Mouse (Mus musculus) layer of hippocampus, postnatal 25 days (tissue): ENCODE results near the gene Otogl. TPM values are rescaled to one million over a fixed set of nuclear protein-coding genes. Genes with fewer than 3 reads are reported as not detected.

Experiments used
- DNase-seq, 2 experiments: peaks; one replicate each; pipeline ENCODE4 v3.0.0; 2022; ENCODE audit warnings: mixed read lengths in 2 of 2, low spot score in 1 of 2; ENCODE audit errors: extremely low spot score in 1 of 2
- total RNA-seq, 2 experiments: library from RNA; stranded (reverse); gene quantifications; 2 replicates each; pipeline ENCODE4 v1.2.3; 2021

Otogl gene
- total RNA-seq, result under 1 TPM; 0.34 to 0.56 TPM

DNA sequence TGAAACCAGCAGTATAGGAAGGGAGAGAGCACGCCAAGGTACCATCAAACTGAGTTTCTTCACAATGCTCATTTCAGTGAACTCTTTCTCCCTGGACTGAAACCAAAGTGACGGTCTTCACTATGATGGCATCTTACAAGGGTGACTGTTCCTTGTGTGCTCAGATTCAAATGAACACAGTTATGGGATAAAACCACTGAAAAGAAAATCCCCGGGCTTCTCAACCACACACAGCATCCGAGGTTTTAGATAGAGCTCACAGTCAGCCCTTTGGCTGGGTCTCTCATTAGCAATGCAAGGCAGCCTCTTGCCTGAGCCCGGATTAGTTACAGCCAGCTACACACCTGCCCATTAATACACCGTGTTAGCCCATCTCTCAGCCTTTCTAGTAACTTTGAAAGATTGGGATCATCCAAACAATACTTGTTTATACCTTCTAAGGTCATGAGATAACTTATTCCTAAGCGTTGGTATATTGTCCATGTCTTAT lies at the start of gene Otogl:
Otogl (minus strand) TSS at position 51 of the 490 bp plus-strand sequence.
- DNase-seq, result no peak

DNA sequence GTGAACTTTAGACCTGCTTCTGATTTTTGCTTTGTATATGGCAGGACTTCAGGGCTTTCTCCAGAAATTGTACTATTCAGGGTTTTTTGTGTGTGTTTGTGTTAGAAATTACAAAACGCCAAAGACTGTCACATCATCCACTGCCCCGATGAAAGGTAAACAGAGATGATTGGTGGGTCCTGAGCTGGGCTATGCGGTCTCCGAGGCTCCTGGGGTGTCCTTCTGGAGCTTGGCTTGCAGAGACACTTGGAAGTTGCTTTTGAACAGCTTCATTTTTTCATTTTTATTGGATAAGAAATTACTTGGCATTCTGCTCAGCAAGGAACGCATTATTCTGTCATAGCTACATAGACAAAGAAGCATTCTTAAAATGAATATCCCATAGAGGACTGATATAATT lies 44.7 kb upstream of the Otogl start:
- DNase-seq, result no peak

DNA sequence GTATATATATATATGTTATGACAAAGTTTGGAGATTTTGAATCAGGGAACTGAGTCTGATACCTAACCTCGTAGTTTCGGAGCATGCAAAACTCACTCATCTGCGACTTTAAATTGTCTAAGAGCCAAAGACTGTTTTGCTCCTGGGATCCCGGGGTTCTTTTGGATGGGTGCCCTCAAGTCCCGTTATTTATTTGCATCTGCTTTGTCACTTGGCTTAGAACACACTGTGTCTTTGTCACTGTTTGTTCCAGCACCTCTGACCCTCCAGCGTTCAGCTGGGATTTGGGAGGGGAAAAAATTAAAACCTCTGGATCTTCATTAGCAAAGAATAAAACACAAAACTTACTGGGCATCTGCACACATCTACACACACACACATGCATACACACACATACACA lies 42.5 kb upstream of the Otogl start:
- no peak for DNase-seq

DNA sequence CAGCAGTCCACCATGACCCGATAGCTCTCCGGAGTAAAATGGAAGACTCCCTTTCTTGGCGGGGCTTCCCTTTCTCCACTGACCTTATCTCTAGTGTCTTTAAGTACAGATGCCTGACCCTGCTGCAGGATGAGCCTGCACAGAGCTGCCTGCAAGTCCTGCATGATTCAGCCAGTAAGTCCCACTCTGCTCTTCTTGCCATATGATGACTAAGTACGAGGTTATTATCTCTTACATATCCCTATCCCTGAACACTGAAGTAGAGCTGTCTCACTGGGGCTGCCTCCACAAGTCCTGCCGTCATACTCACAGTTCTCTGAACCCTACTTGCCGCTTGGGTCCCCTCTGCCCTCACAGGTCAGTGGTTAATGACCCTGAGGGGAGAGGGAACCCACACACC lies 39.7 kb upstream of the Otogl start:
- no peak for DNase-seq

DNA sequence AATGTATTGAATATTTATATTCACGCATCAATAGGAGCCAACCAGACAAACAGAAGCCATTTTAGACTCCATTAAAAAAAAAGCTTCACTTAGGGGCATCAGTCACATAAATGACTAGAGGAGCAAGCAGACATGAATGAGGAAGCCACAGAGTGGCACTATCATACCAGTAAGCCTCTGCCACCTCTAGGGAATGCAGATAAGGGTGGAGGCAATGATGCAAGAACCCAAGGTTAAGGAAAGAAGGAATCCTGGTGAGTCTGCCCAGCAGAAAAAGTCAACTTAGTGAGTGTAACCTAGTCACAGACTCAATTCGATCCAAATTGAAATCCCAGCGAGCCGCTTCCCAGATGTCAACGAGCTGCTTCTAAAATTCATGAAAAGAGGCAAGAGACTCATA lies 38.0 kb upstream of the Otogl start:
- no peak for DNase-seq

DNA sequence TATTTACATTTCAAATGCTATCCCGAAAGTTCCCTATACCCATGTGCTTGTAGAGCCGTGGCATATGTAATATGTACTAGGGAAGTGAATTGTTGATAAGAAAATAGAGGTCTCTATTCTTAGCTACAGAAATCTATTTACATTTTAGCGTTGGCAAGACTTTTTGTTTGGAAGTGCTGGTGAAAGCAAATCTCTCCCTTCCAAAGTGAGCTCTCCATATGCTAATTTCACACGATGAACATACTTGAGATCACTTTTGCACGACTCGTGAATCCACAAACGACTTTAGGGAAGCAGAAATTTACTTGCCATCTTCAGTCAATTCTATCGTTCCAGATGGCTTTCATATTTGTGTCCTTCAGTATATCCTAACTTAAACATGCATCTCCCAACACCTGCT lies 36.7 kb upstream of the Otogl start:
- DNase-seq, result no peak

DNA sequence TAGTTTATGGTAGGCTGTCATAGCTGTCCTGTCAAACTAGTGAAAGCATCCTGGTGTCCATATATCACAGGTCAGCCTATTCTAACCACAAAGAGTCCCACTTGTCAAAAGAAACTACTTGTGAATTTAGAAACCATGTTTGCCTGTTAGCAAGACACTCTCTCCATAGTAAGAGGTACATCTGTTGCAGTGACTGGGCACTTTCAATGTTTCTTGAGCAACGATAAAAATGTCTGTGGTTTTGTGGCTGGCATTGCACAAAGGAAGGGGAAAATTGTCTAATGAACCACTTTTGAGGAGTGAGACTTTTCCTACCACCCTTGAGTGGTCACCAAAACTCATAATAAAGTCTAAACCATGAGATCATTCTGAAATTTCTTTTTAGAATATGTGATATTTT lies 36.1 kb upstream of the Otogl start:
- no peak for DNase-seq

DNA sequence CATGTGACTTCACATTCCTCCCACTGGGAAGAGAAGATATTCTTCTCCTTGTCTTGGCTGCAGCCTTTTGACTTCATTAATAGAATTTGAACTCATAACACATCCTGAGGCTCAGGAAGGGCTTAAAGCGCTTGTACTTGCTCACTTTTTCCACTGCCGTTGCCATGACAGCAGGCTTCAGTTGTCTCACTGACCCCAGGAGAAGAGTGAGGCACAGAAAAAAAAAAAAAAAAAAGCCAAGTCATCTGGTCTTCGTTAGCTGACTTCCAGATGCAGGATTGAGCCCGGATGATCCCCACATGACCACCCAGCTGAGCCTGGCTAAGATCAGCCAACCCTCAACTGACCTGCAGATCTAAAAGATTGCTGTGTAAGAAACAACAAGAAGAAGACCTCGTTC lies 34.4 kb upstream of the Otogl start:
- no peak for DNase-seq

DNA sequence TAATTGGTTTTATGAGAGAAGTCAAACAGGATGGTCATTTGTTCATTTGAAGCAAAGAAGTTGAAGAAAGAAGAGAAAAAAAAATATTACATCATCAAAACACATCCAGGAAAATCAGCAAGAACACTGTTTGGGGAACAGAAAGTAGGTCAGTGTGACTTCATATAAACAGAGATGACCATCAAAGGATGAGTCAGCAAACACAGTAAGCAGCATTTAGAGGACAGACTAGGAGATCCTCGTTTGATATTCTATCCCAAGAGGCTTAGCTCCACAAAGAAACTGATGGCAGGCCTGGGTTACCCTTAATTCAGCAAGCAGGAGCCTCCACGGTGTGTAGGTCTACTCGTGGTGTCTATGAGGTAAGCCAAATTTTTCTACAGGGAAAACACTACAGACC lies 31.9 kb upstream of the Otogl start:
- no peak for DNase-seq

DNA sequence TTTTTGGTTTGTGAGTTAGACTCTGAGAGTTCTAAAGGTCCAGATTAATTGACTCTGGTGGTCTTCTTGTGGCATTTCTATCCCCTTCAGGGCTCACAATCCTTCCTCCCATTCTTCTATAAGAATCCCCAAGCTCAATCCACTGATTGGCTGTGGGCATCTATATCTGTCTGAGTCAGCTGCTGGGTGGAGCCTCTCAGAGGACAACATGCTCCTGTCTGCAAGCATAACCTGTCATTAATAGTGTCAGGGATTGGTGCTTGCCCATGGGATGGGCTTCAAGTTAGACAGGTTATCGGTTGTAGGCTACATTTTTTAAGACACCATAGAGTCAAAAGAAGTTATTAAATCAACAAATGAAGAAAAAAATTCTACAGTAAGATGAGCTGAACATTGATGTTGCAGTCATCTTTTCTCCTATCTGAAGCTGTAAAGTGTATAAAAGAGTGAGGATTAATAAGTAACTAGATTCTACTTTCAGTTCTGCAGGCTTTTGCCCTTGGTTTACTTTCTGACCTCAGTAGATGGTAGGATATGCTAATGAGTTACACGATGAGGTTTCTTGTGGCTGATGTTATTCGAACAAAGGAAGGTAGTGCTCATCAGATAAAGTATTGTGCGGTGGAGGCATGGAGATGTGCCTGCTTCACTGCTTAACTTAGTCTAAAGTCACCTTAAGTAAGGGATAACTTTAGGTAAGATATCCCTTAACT lies 29.4 kb upstream of the Otogl start:
- no peak for DNase-seq

DNA sequence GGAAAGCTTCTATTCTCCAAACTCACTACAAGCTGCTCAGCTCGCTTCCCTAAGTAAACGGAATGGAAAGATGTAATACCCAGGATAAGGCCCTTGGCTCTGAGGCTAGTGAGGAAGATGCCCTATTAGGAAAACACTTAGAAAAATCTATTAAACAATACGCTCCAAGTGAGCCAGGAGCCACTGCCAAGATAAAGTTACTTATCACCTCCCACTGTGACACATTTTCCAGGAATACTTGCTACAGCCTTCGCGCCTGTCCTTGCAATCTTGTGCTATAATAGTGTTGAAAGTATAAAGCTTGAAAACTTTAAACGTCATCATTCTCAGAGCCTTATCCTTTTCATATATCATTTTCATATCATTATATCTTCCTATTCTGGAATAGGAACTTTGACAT lies 28.4 kb upstream of the Otogl start:
- no peak for DNase-seq

DNA sequence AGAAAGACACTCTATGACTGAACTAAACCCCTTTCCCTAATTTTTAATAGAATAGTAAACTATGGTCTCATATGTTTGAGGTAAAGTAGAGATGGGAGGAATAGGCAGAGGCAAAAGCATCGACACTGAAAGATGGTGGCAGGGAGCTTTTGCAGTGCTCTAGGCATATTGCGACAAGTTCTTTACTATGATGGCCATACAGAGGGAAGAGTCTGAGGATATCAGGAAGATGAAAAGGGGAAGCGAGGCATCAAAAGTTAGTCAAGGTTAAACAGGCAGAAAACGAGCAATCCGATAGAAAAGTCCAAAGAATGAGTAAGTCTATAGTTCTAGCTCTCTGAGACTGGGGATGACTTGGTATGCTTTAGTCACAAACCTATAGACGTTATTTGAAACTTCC lies 27.9 kb upstream of the Otogl start:
- no peak for DNase-seq

DNA sequence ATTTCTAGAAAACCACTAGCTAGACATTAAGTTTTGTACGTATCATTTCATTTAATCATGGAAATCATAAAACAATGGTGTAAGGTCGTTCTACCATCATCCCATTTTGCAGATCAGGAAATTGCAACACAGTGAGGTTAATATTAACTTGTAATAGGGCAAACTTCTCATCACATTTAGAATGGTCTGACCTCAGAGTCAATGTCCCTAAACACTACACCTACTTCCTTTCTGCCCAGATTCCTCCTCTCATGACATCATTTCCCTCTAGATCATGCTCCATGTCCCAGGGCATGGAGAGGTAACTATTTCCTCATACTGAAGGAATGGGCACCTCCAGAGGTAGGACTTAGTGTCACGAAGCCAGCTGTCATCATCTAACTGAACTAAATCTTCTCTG lies 22.1 kb upstream of the Otogl start:
- no peak for DNase-seq

DNA sequence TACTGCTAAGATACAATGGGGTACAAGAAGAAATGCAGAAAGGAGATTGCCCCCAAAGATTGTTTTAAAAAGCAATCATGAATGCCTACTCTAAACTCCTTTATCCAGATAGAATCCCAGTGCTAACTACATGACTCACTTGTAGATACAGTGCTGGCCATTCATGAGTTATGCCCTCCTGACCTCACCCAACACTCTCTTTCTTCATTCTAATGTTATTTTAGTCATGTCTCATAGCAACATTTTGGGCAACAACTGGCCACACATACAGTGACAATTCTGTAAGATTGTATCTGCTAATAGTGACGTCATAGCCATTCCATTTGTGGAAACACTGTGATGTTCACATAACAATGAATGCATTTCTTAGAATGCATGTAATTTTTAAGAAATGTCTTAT lies 21.6 kb upstream of the Otogl start:
- DNase-seq, result no peak

DNA sequence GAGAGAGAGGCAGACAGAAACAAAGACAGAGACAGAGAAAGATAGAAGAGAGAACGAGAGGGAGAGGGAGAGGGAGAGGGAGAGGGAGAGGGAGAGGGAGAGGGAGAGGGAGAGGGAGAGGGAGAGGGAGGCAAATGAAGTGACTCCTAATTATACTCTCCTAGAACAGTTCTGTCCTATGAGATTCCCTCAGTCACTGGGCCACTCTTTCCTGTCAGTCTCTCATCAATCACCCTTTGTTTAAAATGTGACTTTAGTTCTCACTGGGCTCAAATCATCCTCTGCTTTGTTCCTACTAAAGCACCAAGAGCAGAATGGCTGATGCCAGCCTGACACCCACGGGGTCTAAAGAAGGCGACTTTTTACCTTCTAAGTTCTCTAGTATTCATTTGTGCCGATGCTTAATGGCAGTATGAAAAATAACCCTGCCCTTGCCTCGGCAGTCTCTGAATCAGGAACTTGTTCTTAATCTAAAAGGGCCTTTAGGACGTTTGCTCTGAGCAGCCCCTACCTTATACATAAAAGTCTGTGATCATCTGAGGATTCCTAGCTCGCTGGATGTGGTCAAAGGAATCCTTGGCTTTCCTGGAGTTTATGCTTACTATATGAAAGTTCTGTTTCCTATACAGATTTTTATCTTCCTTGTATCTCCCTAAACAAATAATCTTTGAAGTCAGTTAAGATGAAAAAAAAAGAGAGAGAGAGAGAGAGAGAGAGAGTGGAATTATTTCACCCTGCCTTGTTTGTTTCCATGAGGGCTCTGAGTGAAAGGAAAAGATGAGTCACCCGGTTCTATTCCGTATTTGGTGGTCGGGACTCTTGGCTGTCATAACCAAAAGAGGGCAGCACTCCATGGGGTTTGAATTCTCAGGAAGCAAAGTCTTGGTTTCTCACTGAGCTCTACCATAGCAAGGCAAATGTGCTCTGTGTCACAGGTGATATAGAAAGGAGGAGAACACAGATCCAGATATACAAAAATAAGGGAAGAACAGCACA lies 20.2 kb upstream of the Otogl start:
- peak in 1 of 2 experiments; percentile 25 for DNase-seq

DNA sequence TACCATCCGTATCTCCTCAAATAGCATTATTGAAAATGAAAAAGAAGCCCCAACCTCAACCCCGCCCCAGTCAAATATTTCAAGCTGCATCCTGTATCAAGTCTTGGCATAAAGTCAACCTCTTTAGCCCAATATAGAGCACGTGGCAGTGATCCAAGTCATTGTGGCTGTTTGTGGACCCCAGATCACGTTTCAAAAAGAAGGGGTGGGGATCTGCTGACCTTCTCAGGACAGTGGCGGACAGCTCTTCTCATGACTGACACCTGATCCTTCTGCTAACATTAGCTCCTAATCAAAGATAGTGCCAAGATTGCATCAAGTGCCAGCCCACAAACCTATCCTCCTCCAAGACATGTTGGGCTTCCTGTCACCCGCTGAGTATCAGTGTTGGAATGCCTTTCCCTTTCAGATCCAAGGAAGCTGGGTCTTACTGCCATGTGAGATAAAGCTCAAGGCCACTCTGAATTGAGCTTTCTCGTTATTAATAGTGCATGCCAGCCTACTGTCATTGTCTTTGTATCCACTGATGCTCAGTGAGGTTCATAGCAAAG lies 18.6 kb upstream of the Otogl start:
- no peak for DNase-seq

DNA sequence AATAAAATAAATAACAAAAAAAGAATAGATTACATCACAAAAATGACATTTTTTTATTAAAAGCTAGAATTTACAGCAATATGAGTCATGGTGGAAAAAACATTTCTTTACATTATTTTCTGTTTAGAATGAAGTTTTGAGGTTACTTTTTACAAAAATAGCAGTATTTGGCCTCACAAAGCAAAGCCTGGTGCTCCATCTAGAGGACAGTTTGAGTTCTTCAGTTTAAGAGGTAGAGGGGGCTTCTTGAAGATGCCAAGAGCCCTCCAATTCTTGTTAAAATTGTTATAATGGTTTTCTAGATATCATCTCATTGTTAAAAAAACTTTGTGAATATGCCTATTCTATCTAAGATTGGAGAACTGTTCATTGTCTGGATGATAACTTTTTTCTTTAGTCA lies 13.4 kb upstream of the Otogl start:
- no peak for DNase-seq

DNA sequence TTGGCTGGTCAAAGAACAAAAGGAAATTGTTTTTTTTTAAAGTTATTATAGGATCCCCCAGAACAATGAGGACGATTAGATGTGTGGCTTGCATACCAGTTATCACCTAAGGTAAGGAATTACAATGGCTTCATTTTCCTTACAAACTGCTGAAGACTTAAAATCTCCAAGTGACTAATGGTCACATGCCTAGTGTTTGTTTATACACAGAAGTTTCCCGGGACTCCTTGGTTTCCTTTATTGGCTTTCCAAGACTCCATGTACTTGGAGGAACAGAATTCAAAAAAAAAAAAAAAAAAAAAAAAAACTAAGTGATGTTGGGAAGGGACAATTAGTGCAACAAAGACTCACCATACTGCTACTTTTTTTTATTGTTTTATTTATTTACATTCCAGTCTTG lies 11.9 kb upstream of the Otogl start:
- DNase-seq, result no peak

DNA sequence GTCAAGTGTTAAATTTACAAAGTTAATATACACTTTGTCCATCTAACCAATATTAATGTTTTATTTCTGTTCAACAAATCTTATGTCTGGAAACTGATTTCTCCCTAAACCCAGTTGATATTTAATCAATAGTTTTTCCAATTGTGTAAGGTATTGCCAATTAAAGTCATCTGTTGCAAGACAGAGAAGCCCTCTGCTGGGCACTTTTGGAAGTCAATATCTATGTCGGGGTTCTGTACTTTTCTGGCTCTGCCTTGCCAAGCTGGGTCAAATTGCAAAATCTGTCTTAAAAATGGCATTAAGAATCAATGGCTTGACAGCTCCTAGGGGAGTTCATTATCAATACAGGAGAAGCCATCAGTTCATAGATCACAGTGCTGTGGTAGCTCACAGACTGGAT lies 10.8 kb upstream of the Otogl start:
- DNase-seq, result peak in 1 of 2 experiments; percentile 46

DNA sequence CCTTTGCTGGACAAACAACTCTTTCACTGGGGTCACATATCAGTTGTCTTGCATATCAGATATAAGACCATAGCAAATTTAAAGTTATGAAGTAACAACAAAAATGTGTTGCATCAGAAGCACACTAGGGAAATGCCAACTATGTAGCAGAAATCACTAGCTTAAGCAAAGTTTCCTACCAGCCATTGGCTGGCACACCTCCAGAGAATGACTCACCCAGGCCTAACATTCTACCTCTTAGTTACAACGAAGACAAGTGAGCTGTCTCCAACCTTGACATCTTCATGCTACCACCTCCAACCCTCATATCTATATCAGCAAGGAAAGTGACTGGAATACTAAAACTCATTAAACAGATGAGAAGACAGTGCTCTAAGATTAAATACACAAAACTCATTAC lies 9.6 kb upstream of the Otogl start:
- no peak for DNase-seq

DNA sequence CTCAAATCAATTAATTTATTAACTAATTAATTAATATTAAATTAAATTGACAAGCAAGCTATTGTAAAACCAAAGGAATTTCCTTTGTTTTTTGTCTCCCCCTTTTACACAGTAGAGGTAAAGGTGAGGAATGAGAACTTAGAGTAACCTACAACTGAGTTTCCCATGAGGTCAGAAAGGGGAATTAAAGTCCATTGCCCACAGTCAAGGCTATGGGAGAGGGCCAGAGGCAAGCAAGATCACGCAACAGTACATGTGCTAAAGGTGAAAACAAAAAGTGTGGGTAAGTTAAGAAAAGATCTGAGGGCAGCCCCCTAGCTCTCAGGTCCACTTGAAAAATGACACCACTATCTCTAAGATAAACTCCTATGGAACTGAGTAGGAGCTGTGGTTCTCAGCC lies 9.2 kb upstream of the Otogl start:
- DNase-seq, result no peak
